Mouse (Mus musculus): ENCODE data around the gene Gm10256. TPM values are rescaled to one million over a fixed set of nuclear protein-coding genes. Genes with fewer than 3 reads are reported as not detected.

Gm10256 gene
- 0.02 TPM in 1 of 2 replicates, not detected in the other for polyA plus RNA-seq (2012; rRNA removed)

GRCm38 (mm10) chrY:2830380-2830779, at the start of gene Gm10256, which contains the start of gene Rbmy:
Gene Gm10256 (plus strand): TSS chrY:2830699.
Gene Rbmy (plus strand): TSS chrY:2830680.

DNA sequence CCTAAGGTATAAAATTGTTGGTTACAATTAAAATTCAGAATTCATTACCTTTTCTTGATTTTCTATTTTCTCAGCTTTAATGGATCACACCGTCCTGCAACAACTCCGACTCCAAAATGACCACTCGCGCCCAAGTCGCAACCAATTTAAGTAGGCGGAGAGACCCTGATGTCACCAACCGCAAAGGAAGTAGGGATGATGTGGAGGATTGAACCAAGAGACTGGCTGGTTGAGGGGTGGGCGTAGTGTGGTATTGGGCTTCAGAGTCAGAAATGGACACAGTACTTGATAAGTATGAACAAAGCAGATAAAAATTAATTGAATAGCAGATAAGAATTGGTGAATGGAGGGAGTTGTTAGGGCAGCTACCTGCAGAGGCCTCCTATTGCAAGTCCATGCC, 34.4 kb upstream of the Gm10256 start, which contains the start of gene Gm4064:
Gene Gm4064, minus strand, starts transcription at position 101 of the 400 bp plus-strand sequence.

GRCm38 (mm10) chrY:2900689-2901088, 70.2 kb downstream of the Gm10256 start, which contains the start of gene Gm10352:
Gene Gm10352 (plus strand): TSS chrY:2900989.

Other genes with a start within 250 kb of the Gm10256 start
- gene H2al2c, start 231.6 kb upstream of the Gm10256 start, polyA plus RNA-seq (2012; rRNA removed), result not detected in 2 replicates
- not detected in 2 replicates for gene Sry, start 167.0 kb upstream of the Gm10256 start, polyA plus RNA-seq (2012; rRNA removed)
- not detected in 2 replicates for gene H2al2b, start 110.0 kb upstream of the Gm10256 start, polyA plus RNA-seq (2012; rRNA removed)
- not detected in 2 replicates for gene Gm4064, start 34.5 kb upstream of the Gm10256 start, polyA plus RNA-seq (2012; rRNA removed)
- not detected in 2 replicates for gene Rbmy, start within 50 bp of the Gm10256 start, polyA plus RNA-seq (2012; rRNA removed)
- not detected in 2 replicates for gene Gm10352, start 70.3 kb downstream of the Gm10256 start, polyA plus RNA-seq (2012; rRNA removed)
- not detected in 2 replicates for gene Gm29289, start 101.9 kb downstream of the Gm10256 start, polyA plus RNA-seq (2012; rRNA removed)

All from liver, embryonic 18 days (tissue).